Mouse (Mus musculus) heart, embryonic 10.5 days (tissue): ENCODE data around the gene Hist1h2ak. TPM values are rescaled to one million over a fixed set of nuclear protein-coding genes. Genes with fewer than 3 reads are reported as not detected.
A peak's percentile ranks its signal among the peaks of the same experiment; 100 is the strongest.
"Not testable (repeated sequence)": the region's sequence is repeated elsewhere in the genome, so short reads cannot be mapped to it uniquely, and the experiment has no call there.

Experiments
- DNase-seq: peaks from one replicate; pipeline ENCODE4 v3.0.0-alpha.2; 2017; ENCODE audit warnings: low spot score
- H3K27ac ChIP-seq: fragments of 300-500 bp; sonication (generic); 2 replicates; pipeline ENCODE4 v1.5.1; 2016; ENCODE audit warnings: mild to moderate bottlenecking
- H3K27me3 ChIP-seq: fragments of 300-500 bp; sonication (generic); 2 replicates; pipeline ENCODE4 v1.6.1; 2016; ENCODE audit warnings: mild to moderate bottlenecking; ENCODE audit not compliant: poor library complexity, insufficient read depth, severe bottlenecking
- H3K36me3 ChIP-seq: fragments of 300-500 bp; sonication (generic); 2 replicates; pipeline ENCODE4 v1.6.1; 2016; ENCODE audit warnings: mild to moderate bottlenecking, moderate library complexity
- H3K4me1 ChIP-seq: fragments of 300-500 bp; sonication (generic); 2 replicates; pipeline ENCODE4 v1.6.1; 2016; ENCODE audit warnings: mild to moderate bottlenecking
- H3K4me3 ChIP-seq: fragments of 300-500 bp; sonication (generic); 2 replicates; pipeline ENCODE4 v1.5.1; 2016; ENCODE audit warnings: mild to moderate bottlenecking, moderate library complexity
- H3K9me3 ChIP-seq: fragments of 300-500 bp; sonication (generic); 2 replicates; pipeline ENCODE4 v1.6.1; 2016; ENCODE audit warnings: mild to moderate bottlenecking, moderate library complexity
- WGBS: fragments of 180-500 bp; shearing (Covaris S2); methylation state at CpG from one replicate; pipeline ENCODE4 v1.1.7; 2016; 5-methylcytosine and 5-hydroxymethylcytosine counted together
- polyA plus RNA-seq: library from polyadenylated mRNA; unstranded; fragments of >200 nt; fragmentation: Nextera tagmentation; extraction: Ambion mirVana; gene quantifications from 2 replicates; pipeline ENCODE4 v1.2.1, GENCODE M21; 2016

Gene Hist1h2ak
- polyA plus RNA-seq = 6.7 and 8.3 TPM in 2 replicates

GRCm38 (mm10) chr13:21753524-21754285, at the start of gene Hist1h2ak, which contains the start of gene Hist1h2bn:
Hist1h2ak (minus strand) TSS chr13:21753827.
Hist1h2bn (plus strand) TSS chr13:21754123.
- H3K27me3 ChIP-seq = not testable (repeated sequence)

GRCm38 (mm10) chr13:21803058-21803457, 49.4 kb upstream of the Hist1h2ak start:
- not testable (repeated sequence) for H3K36me3 ChIP-seq, H3K4me1 ChIP-seq, H3K27me3 ChIP-seq, H3K27ac ChIP-seq, H3K4me3 ChIP-seq, H3K9me3 ChIP-seq, DNase-seq
- no CpG with 5 or more reads among the region's 4 CpGs for WGBS

More at GRCm38 (mm10) chr13:21753524-21754285, at the start of gene Hist1h2ak, which contains the start of gene Hist1h2bn:
- H3K36me3 ChIP-seq, H3K9me3 ChIP-seq: not testable (repeated sequence)
- 0% methylated on average over 48 of the region's 50 CpGs for WGBS
- Histone ChIP-seq H3K4me1 (peaks cover 17% of the 10 kb centered on the region; the same call in 1 of the 2 replicates), H3K27ac (peak within 1 kb of the TSS; percentile 89), H3K4me3 (peak within 1 kb of the TSS; percentile 60)
- DNase-seq = peak; percentile 93

- not testable (repeated sequence) for DNase-seq, H3K4me1 ChIP-seq, H3K27me3 ChIP-seq, H3K9me3 ChIP-seq, H3K36me3 ChIP-seq, H3K4me3 ChIP-seq, H3K27ac ChIP-seq
Observed at GRCm38 (mm10) chr13:21797163-21797562, 43.5 kb upstream of the Hist1h2ak start.

GRCm38 (mm10) chr13:21795584-21795983, 42.0 kb upstream of the Hist1h2ak start:
- no peak overlapping the region for H3K4me3 ChIP-seq
- WGBS = 89% methylated on average over 7 of the region's 7 CpGs
- no peak overlapping the region for H3K27ac ChIP-seq
- no peak for DNase-seq
- no peaks in the 10 kb centered on the region for H3K27me3 ChIP-seq
- H3K4me1 ChIP-seq = peaks cover 5% of the 10 kb centered on the region
- no peaks in the 10 kb centered on the region for H3K36me3 ChIP-seq
- no peaks in the 10 kb centered on the region for H3K9me3 ChIP-seq

GRCm38 (mm10) chr13:21790601-21791283, 37.1 kb upstream of the Hist1h2ak start:
- WGBS = 7% methylated on average over 18 of the region's 18 CpGs

GRCm38 (mm10) chr13:21789925-21790324, 36.3 kb upstream of the Hist1h2ak start:
- peaks cover 18% of the 10 kb centered on the region for H3K4me1 ChIP-seq
- 53% methylated on average over 6 of the region's 6 CpGs for WGBS
- H3K27me3 ChIP-seq = no peaks in the 10 kb centered on the region
- peak; percentile 33 for DNase-seq
- H3K4me3 ChIP-seq = no peak overlapping the region
- H3K36me3 ChIP-seq = no peaks in the 10 kb centered on the region
- H3K27ac ChIP-seq = peak overlapping the region; percentile 42; the same call in 1 of the 2 replicates
- H3K9me3 ChIP-seq = no peaks in the 10 kb centered on the region

More at GRCm38 (mm10) chr13:21790601-21791283, 37.1 kb upstream of the Hist1h2ak start:
- Histone ChIP-seq H3K4me1 (peaks cover 18% of the 10 kb centered on the region), H3K36me3 (no peaks in the 10 kb centered on the region), H3K9me3 (no peaks in the 10 kb centered on the region), H3K27me3 (no peaks in the 10 kb centered on the region), H3K27ac (peak overlapping the region; percentile 84), H3K4me3 (peak overlapping the region; percentile 50)
- peak; percentile 69 for DNase-seq

- WGBS = 23% methylated on average over 17 of the region's 21 CpGs
Observed at GRCm38 (mm10) chr13:21787760-21788593, 34.4 kb upstream of the Hist1h2ak start.

GRCm38 (mm10) chr13:21786899-21787629, 33.4 kb upstream of the Hist1h2ak start, which contains the start of the genes Hist1h2an and Hist1h2bp:
Hist1h2an (minus strand) TSS chr13:21787218.
Hist1h2bp (plus strand) TSS chr13:21787461.
- H3K4me1 ChIP-seq = peaks cover 28% of the 10 kb centered on the region
- H3K36me3 ChIP-seq, H3K9me3 ChIP-seq, H3K27me3 ChIP-seq: not testable (repeated sequence)
- WGBS = under 1% methylated on average over 37 of the region's 63 CpGs
- H3K4me3 ChIP-seq = peak within 1 kb of the TSS; percentile 54
- H3K27ac ChIP-seq = peak within 1 kb of the TSS; percentile 84
- DNase-seq = peak; percentile 96

More at GRCm38 (mm10) chr13:21787760-21788593, 34.4 kb upstream of the Hist1h2ak start:
- Histone ChIP-seq H3K36me3 (no peaks in the 10 kb centered on the region), H3K27ac (peak overlapping the region; percentile 70), H3K4me3 (peak overlapping the region; percentile 44), H3K4me1 (peaks cover 25% of the 10 kb centered on the region), H3K9me3 (no peaks in the 10 kb centered on the region), H3K27me3 (no peaks in the 10 kb centered on the region)
- peak; percentile 25 for DNase-seq

GRCm38 (mm10) chr13:21786189-21786898, 32.7 kb upstream of the Hist1h2ak start:
- DNase-seq = peak; percentile 50

GRCm38 (mm10) chr13:21784311-21784710, 30.7 kb upstream of the Hist1h2ak start:
- no peak for DNase-seq
- H3K36me3 ChIP-seq = no peaks in the 10 kb centered on the region
- H3K27ac ChIP-seq = peak overlapping the region; percentile 90
- H3K27me3 ChIP-seq = no peaks in the 10 kb centered on the region
- no peaks in the 10 kb centered on the region for H3K9me3 ChIP-seq
- H3K4me3 ChIP-seq = peak overlapping the region; percentile 57
- 39% methylated on average over 6 of the region's 6 CpGs for WGBS
- H3K4me1 ChIP-seq = peaks cover 27% of the 10 kb centered on the region

More at GRCm38 (mm10) chr13:21786189-21786898, 32.7 kb upstream of the Hist1h2ak start:
- peaks cover 28% of the 10 kb centered on the region for H3K4me1 ChIP-seq
- H3K9me3 ChIP-seq = no peaks in the 10 kb centered on the region
- 12% methylated on average over 8 of the region's 8 CpGs for WGBS
- H3K36me3 ChIP-seq = no peaks in the 10 kb centered on the region
- no peaks in the 10 kb centered on the region for H3K27me3 ChIP-seq
- peak overlapping the region; percentile 54 for H3K4me3 ChIP-seq
- peak overlapping the region; percentile 84 for H3K27ac ChIP-seq

GRCm38 (mm10) chr13:21783734-21784161, 30.1 kb upstream of the Hist1h2ak start:
- Histone ChIP-seq H3K4me3 (peak overlapping the region; percentile 57), H3K9me3 (no peaks in the 10 kb centered on the region), H3K27ac (peak overlapping the region; percentile 90), H3K27me3 (no peaks in the 10 kb centered on the region), H3K36me3 (no peaks in the 10 kb centered on the region), H3K4me1 (peaks cover 27% of the 10 kb centered on the region)
- DNase-seq = peak; percentile 80
- WGBS = 4% methylated on average over 9 of the region's 9 CpGs
